Mouse (Mus musculus): ENCODE results near the gene Trp53rka. TPM values are rescaled to one million over a fixed set of nuclear protein-coding genes. Genes with fewer than 3 reads are reported as not detected.

Trp53rka gene
- total and polyA plus RNA-seq, 2 experiments: 4.1 to 11.3 TPM

DNA sequence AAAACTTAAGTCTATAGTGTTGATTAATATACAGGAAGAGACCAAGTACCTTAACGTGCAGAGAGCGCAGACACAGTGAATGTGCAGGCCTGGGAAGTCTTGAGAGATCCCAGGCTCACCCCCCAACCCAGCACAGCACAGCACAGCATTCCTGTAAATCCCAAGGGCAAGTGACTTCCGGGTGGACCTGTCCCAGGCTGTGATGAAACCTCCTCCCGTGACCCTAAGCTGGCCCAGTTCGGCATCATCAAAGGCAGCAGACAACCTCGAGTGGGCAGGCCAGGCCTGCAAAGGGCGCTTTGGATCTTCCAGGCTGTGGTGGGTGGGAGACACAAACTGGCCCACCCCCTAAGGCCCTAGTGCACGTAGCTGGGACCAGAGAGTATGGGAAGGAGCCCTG, 11.1 kb downstream of the Trp53rka start:
- Histone ChIP-seq H3K27me3 (ENCODE audit: control insufficient read depth, insufficient read depth, low read length) (no peaks in the 10 kb centered on the region), H3K4me3 (ENCODE audit: insufficient read depth, low read depth, low read length) (no peak overlapping the region), H3K9ac (ENCODE audit: low read depth, low read length) (no peak overlapping the region), H3K27ac (replicated peaks; ENCODE audit: insufficient read depth, low read depth, low read length) (no peak overlapping the region), H3K36me3 (ENCODE audit: control insufficient read depth, insufficient read depth, low read length) (no peaks in the 10 kb centered on the region), H3K79me2 (ENCODE audit: control insufficient read depth, insufficient read depth, low read length) (no peaks in the 10 kb centered on the region), H3K4me1 (ENCODE audit: control insufficient read depth, insufficient read depth, low read length) (no peaks in the 10 kb centered on the region)
- no peak for TF ChIP-seq CTCF (IDR thresholded peaks at IDR 0.05; ENCODE audit: low read depth, low read length)
- no peak for TF ChIP-seq POLR2A (IDR thresholded peaks at IDR 0.05; ENCODE audit: extremely low read depth, insufficient read depth, low read length)
- DNase-seq (ENCODE audit: extremely low read depth, low read depth, low spot score): peak; percentile 57
- 34% methylated on average over 8 of the region's 8 CpGs for WGBS

GRCm38 (mm10) chr2:165475850-165476249, 17.3 kb downstream of the Trp53rka start:
- Histone ChIP-seq H3K4me1 (ENCODE audit: control insufficient read depth, insufficient read depth, low read length) (no peaks in the 10 kb centered on the region), H3K9ac (ENCODE audit: low read depth, low read length) (no peak overlapping the region), H3K4me3 (ENCODE audit: insufficient read depth, low read depth, low read length) (no peak overlapping the region), H3K27me3 (ENCODE audit: control insufficient read depth, insufficient read depth, low read length) (no peaks in the 10 kb centered on the region; the same call in 1 of the 2 replicates), H3K27ac (replicated peaks; ENCODE audit: insufficient read depth, low read depth, low read length) (no peak overlapping the region), H3K36me3 (ENCODE audit: control insufficient read depth, insufficient read depth, low read length) (no peaks in the 10 kb centered on the region), H3K79me2 (ENCODE audit: control insufficient read depth, insufficient read depth, low read length) (no peaks in the 10 kb centered on the region)
- DNase-seq (ENCODE audit: extremely low read depth, low read depth, low spot score): no peak
- WGBS: 88% methylated on average over 5 of the region's 5 CpGs
- TF ChIP-seq POLR2A (IDR thresholded peaks at IDR 0.05; ENCODE audit: extremely low read depth, insufficient read depth, low read length) (no peak), CTCF (IDR thresholded peaks at IDR 0.05; ENCODE audit: low read depth, low read length) (no peak)

DNA sequence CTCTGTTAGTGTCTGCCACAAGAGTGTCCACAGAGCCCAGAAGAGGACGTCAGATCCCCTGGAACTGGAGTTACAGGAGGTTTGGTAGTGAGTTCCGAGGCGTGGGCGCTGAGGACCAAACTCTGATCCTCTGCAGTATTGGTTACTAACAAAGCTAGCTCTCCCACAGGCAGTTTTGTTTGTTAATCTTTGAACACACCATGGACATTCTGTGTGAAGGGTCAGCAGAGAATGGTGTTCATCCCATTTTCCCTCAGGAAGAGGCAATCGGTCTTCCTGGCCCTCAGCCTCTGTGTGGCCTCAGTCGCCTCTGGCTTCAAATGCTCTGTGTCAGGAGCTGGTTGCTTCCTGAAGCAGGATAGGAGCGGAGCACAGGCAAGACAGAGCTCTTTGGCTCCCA, 17.7 kb downstream of the Trp53rka start:
- WGBS: 46% methylated on average over 7 of the region's 7 CpGs
- H3K79me2 ChIP-seq (ENCODE audit: control insufficient read depth, insufficient read depth, low read length): no peaks in the 10 kb centered on the region
- no peaks in the 10 kb centered on the region; the same call in 1 of the 2 replicates for H3K27me3 ChIP-seq (ENCODE audit: control insufficient read depth, insufficient read depth, low read length)
- no peak overlapping the region for H3K4me3 ChIP-seq (ENCODE audit: insufficient read depth, low read depth, low read length)
- no peak for DNase-seq (ENCODE audit: extremely low read depth, low read depth, low spot score)
- no peak overlapping the region for H3K27ac ChIP-seq (replicated peaks; ENCODE audit: insufficient read depth, low read depth, low read length)
- H3K9ac ChIP-seq (ENCODE audit: low read depth, low read length): no peak overlapping the region
- TF ChIP-seq CTCF (IDR thresholded peaks at IDR 0.05; ENCODE audit: low read depth, low read length) (no peak), POLR2A (IDR thresholded peaks at IDR 0.05; ENCODE audit: extremely low read depth, insufficient read depth, low read length) (no peak)
- H3K4me1 ChIP-seq (ENCODE audit: control insufficient read depth, insufficient read depth, low read length): no peaks in the 10 kb centered on the region
- H3K36me3 ChIP-seq (ENCODE audit: control insufficient read depth, insufficient read depth, low read length): no peaks in the 10 kb centered on the region

- DNase-seq (ENCODE audit: extremely low read depth, low read depth, low spot score): no peak
- Histone ChIP-seq H3K4me3 (ENCODE audit: insufficient read depth, low read depth, low read length) (peak within 1 kb of the TSS; percentile 39; the same call in 1 of the 2 replicates), H3K27me3 (ENCODE audit: control insufficient read depth, insufficient read depth, low read length) (no peaks in the 10 kb centered on the region; the same call in 1 of the 2 replicates), H3K9ac (ENCODE audit: low read depth, low read length) (peak within 1 kb of the TSS; percentile 37), H3K4me1 (ENCODE audit: control insufficient read depth, insufficient read depth, low read length) (no peaks in the 10 kb centered on the region), H3K27ac (replicated peaks; ENCODE audit: insufficient read depth, low read depth, low read length) (no peak within 1 kb of the TSS), H3K36me3 (ENCODE audit: control insufficient read depth, insufficient read depth, low read length) (no peaks in the 10 kb centered on the region), H3K79me2 (ENCODE audit: control insufficient read depth, insufficient read depth, low read length) (no peaks in the 10 kb centered on the region)
- 1% methylated on average over 34 of the region's 35 CpGs for WGBS
- no peak for TF ChIP-seq CTCF (IDR thresholded peaks at IDR 0.05; ENCODE audit: low read depth, low read length)
- no peak for TF ChIP-seq POLR2A (IDR thresholded peaks at IDR 0.05; ENCODE audit: extremely low read depth, insufficient read depth, low read length)
These were observed 20.1 kb downstream of the Trp53rka start, which contains the start of gene Slc13a3 for GRCm38 (mm10) chr2:165473003-165473402. Gene Slc13a3, minus strand, starts transcription at chr2:165473230.

DNA sequence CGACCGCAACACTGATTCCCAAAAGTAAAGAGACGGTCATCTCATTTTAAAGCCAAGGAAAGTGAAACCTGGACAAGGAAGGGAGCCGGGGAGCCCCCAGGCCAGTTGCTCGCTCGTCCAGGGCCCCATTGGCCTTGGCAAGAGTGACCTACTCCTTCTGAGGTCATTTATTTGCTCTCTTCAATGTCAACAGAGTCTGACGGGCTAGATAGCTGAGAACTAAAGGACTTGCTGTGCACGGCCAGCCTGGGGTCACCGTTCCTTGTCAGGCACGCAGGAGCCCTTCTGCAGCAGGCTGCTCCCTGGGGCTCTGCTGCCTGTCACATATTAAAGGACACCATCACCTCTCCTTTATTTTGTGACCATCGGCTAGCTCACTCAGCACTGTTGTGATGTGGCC, 21.2 kb downstream of the Trp53rka start:
- DNase-seq (ENCODE audit: extremely low read depth, low read depth, low spot score): peak; percentile 39
- 29% methylated on average over 11 of the region's 11 CpGs for WGBS
- no peak overlapping the region for H3K27ac ChIP-seq (replicated peaks; ENCODE audit: insufficient read depth, low read depth, low read length)
- H3K27me3 ChIP-seq (ENCODE audit: control insufficient read depth, insufficient read depth, low read length): no peaks in the 10 kb centered on the region; the same call in 1 of the 2 replicates
- no peaks in the 10 kb centered on the region; the same call in 1 of the 2 replicates for H3K4me1 ChIP-seq (ENCODE audit: control insufficient read depth, insufficient read depth, low read length)
- H3K36me3 ChIP-seq (ENCODE audit: control insufficient read depth, insufficient read depth, low read length): no peaks in the 10 kb centered on the region
- H3K9ac ChIP-seq (ENCODE audit: low read depth, low read length): no peak overlapping the region
- TF ChIP-seq POLR2A (IDR thresholded peaks at IDR 0.05; ENCODE audit: extremely low read depth, insufficient read depth, low read length) (no peak), CTCF (IDR thresholded peaks at IDR 0.05; ENCODE audit: low read depth, low read length) (no peak)
- H3K4me3 ChIP-seq (ENCODE audit: insufficient read depth, low read depth, low read length): no peak overlapping the region
- H3K79me2 ChIP-seq (ENCODE audit: control insufficient read depth, insufficient read depth, low read length): no peaks in the 10 kb centered on the region

DNA sequence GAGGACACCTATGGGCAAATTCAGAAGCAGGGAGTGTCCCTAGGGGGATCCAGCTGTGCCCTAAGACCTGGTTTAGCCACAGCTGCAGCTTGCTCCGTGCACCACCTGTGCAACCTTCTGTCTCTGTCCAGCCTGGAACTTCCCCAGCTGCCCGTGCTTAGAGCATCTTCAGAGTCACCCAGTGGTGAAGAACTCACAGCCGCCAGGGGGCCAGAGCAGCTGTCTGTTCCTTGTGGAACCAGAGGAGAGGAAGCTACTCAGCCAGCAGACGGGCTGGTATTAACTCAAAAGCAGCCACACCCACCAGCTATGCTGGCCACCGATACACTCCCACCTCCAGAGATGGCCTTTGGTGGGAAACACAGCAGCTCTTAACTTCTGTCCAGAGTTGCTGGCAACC, 23.0 kb downstream of the Trp53rka start:
- no peaks in the 10 kb centered on the region; the same call in 1 of the 2 replicates for H3K27me3 ChIP-seq (ENCODE audit: control insufficient read depth, insufficient read depth, low read length)
- no peak for DNase-seq (ENCODE audit: extremely low read depth, low read depth, low spot score)
- H3K4me1 ChIP-seq (ENCODE audit: control insufficient read depth, insufficient read depth, low read length): no peaks in the 10 kb centered on the region; the same call in 1 of the 2 replicates
- 60% methylated on average over 5 of the region's 5 CpGs for WGBS
- no peaks in the 10 kb centered on the region for H3K79me2 ChIP-seq (ENCODE audit: control insufficient read depth, insufficient read depth, low read length)
- no peak overlapping the region for H3K4me3 ChIP-seq (ENCODE audit: insufficient read depth, low read depth, low read length)
- H3K36me3 ChIP-seq (ENCODE audit: control insufficient read depth, insufficient read depth, low read length): no peaks in the 10 kb centered on the region
- no peak for TF ChIP-seq POLR2A (IDR thresholded peaks at IDR 0.05; ENCODE audit: extremely low read depth, insufficient read depth, low read length)
- 0 out of 2 replicates have a peak, but pooled peaks have one; percentile 17 for TF ChIP-seq CTCF (IDR thresholded peaks at IDR 0.05; ENCODE audit: low read depth, low read length)
- no peak overlapping the region for H3K27ac ChIP-seq (replicated peaks; ENCODE audit: insufficient read depth, low read depth, low read length)
- no peak overlapping the region for H3K9ac ChIP-seq (ENCODE audit: low read depth, low read length)

All from liver, adult 2 months (tissue).